Mouse (Mus musculus) heart, adult 18-20 months (tissue): ENCODE results near the gene Rtp4. TPM values are rescaled to one million over a fixed set of nuclear protein-coding genes. Genes with fewer than 3 reads are reported as not detected.

Experiments
- DNase-seq, 2 experiments: peaks; one replicate each; pipeline ENCODE4 v3.0.0; 2021 to 2022; ENCODE audit warnings: mixed read lengths in 1 of 2
- total RNA-seq, 2 experiments: library from RNA; stranded (reverse); gene quantifications; 2 replicates each; pipeline ENCODE4 v1.2.3; 2021

The Rtp4 gene
- total RNA-seq, 2 experiments from 2014 or later, result 4.4 to 4.8 TPM

GRCm38 (mm10) chr16:23513401-23513800 lies 6.7 kb upstream of the Rtp4 start:
- no peak for DNase-seq

- peak; percentile 70 to 78 for DNase-seq
These were observed 4.3 kb upstream of the Rtp4 start for GRCm38 (mm10) chr16:23515766-23516165.

GRCm38 (mm10) chr16:23516606-23517005 lies 3.5 kb upstream of the Rtp4 start:
- no peak for DNase-seq

GRCm38 (mm10) chr16:23517230-23517629 lies 2.9 kb upstream of the Rtp4 start:
- DNase-seq, result no peak

GRCm38 (mm10) chr16:23517754-23518566 lies 2.1 kb upstream of the Rtp4 start:
- no peak for DNase-seq

GRCm38 (mm10) chr16:23518567-23519369 lies 1.3 kb upstream of the Rtp4 start:
- DNase-seq, result no peak

- DNase-seq, result no peak
These were observed 320 bp upstream of the Rtp4 start for GRCm38 (mm10) chr16:23519771-23520170.

- DNase-seq, result no peak
These were observed 1.0 kb downstream of the Rtp4 start for GRCm38 (mm10) chr16:23521092-23521491.

- no peak for DNase-seq
These were observed 2.0 kb downstream of the Rtp4 start for GRCm38 (mm10) chr16:23522081-23522480.

- DNase-seq, result no peak
These were observed 9.1 kb downstream of the Rtp4 start for GRCm38 (mm10) chr16:23529186-23529585.

- no peak for DNase-seq
These were observed 13.6 kb downstream of the Rtp4 start for GRCm38 (mm10) chr16:23533707-23534106.

- DNase-seq, result no peak
These were observed 21.0 kb downstream of the Rtp4 start for GRCm38 (mm10) chr16:23541046-23541445.

- DNase-seq, result no peak
These were observed 22.8 kb downstream of the Rtp4 start for GRCm38 (mm10) chr16:23542866-23543265.

GRCm38 (mm10) chr16:23544361-23544760 lies 24.3 kb downstream of the Rtp4 start:
- no peak for DNase-seq

GRCm38 (mm10) chr16:23547783-23548182 lies 27.7 kb downstream of the Rtp4 start:
- no peak for DNase-seq

- DNase-seq, result peak; percentile 51 to 70
These were observed 30.4 kb downstream of the Rtp4 start for GRCm38 (mm10) chr16:23550346-23550980.

- no peak for DNase-seq
These were observed 31.0 kb downstream of the Rtp4 start for GRCm38 (mm10) chr16:23550981-23551582.

- no peak for DNase-seq
These were observed 34.6 kb downstream of the Rtp4 start for GRCm38 (mm10) chr16:23554673-23555072.

- peak in 1 of 2 experiments; percentile 31 for DNase-seq
These were observed 37.1 kb downstream of the Rtp4 start for GRCm38 (mm10) chr16:23557195-23557594.

GRCm38 (mm10) chr16:23557669-23558068 lies 37.6 kb downstream of the Rtp4 start:
- no peak for DNase-seq

- no peak for DNase-seq
These were observed 48.4 kb downstream of the Rtp4 start for GRCm38 (mm10) chr16:23568369-23568958.

- DNase-seq, result no peak
These were observed 54.5 kb downstream of the Rtp4 start for GRCm38 (mm10) chr16:23574561-23574960.
